Mouse (Mus musculus) liver, embryonic 14.5 days (tissue): ENCODE data around the gene Npas3. TPM values are rescaled to one million over a fixed set of nuclear protein-coding genes. Genes with fewer than 3 reads are reported as not detected.
A peak's percentile ranks its signal among the peaks of the same experiment; 100 is the strongest.
"Not testable (repeated sequence)": the region's sequence is repeated elsewhere in the genome, so short reads cannot be mapped to it uniquely, and the experiment has no call there.

Source experiments
- ATAC-seq: fragments of 200-750 bp; cut with Nextera tagmentation; 2 replicates; pipeline ENCODE4 v1.8.0; 2017; ENCODE audit warnings: moderate number of reproducible peaks, mild to moderate bottlenecking, moderate library complexity; ENCODE audit not compliant: insufficient read depth
- DNase-seq, 3 experiments: peaks; one replicate each; pipeline ENCODE4 v3.0.0-alpha.2; 2012 to 2013; ENCODE audit warnings: low read depth in 3 of 3, low spot score in 3 of 3
- H3K27ac ChIP-seq: fragments of 300-500 bp; sonication (generic); 2 replicates; pipeline ENCODE4 v1.5.1; 2014; ENCODE audit warnings: moderate library complexity, mild to moderate bottlenecking, control low read depth, inconsistent platforms
- H3K27me3 ChIP-seq: fragments of 300-500 bp; sonication (generic); 2 replicates; pipeline ENCODE4 v1.6.1; 2014; ENCODE audit warnings: mild to moderate bottlenecking, low read length, moderate library complexity; ENCODE audit not compliant: control insufficient read depth, insufficient read depth
- H3K36me3 ChIP-seq: fragments of 300-500 bp; sonication (generic); replicated peaks from 2 replicates; pipeline ENCODE4 v1.6.1; 2014; ENCODE audit warnings: low read depth; ENCODE audit not compliant: control insufficient read depth, insufficient read depth
- H3K4me1 ChIP-seq, 2 experiments: fragments of 200-500 bp in 1 of 2; fragments of 300-500 bp in 1 of 2; sonication (generic) in 1 of 2; replicated peaks; 2 replicates each; pipeline ENCODE4 v1.6.1; 2012 to 2014; ENCODE audit warnings: antibody characterized with exemption in 1 of 2, inconsistent platforms in 1 of 2, low read length in 1 of 2; ENCODE audit not compliant: control insufficient read depth in 2 of 2, insufficient read depth in 2 of 2
- H3K4me2 ChIP-seq: fragments of 300-500 bp; sonication (generic); 2 replicates; pipeline ENCODE4 v1.6.1; 2014; ENCODE audit warnings: low read depth, mild to moderate bottlenecking, control low read depth, moderate library complexity
- H3K4me3 ChIP-seq, 2 experiments: fragments of 200-500 bp in 1 of 2; fragments of 300-500 bp in 1 of 2; sonication (generic) in 1 of 2; 2 replicates each; pipeline ENCODE4 v1.5.1; 2012 to 2014; ENCODE audit warnings: low read depth in 2 of 2, low read length in 2 of 2, mild to moderate bottlenecking in 2 of 2, control low read depth in 1 of 2, inconsistent platforms in 1 of 2, moderate library complexity in 1 of 2; ENCODE audit not compliant: insufficient read depth in 1 of 2
- H3K9ac ChIP-seq: fragments of 300-500 bp; sonication (generic); replicated peaks from 2 replicates; pipeline ENCODE4 v1.6.1; 2014; ENCODE audit warnings: mild to moderate bottlenecking, control low read depth, moderate library complexity
- H3K9me3 ChIP-seq: fragments of 300-500 bp; sonication (generic); 2 replicates; pipeline ENCODE4 v1.6.1; 2016; ENCODE audit warnings: low read length, mixed read lengths; ENCODE audit not compliant: control insufficient read depth
- CTCF ChIP-seq: IDR thresholded peaks from 2 replicates; pipeline ENCODE4 v1.5.1; 2016; ENCODE audit warnings: antibody characterized with exemption, low read depth, control low read depth
- EP300 ChIP-seq: IDR thresholded peaks from 2 replicates; pipeline ENCODE4 v1.6.1; 2016; ENCODE audit warnings: antibody characterized with exemption, low read depth
- WGBS: fragments of 180-500 bp; shearing (Covaris S2); extraction: QIAGEN DNeasy Blood & Tissue Kit; methylation state at CpG from one replicate; pipeline ENCODE4 v1.1.7; 2014; ENCODE audit not compliant: insufficient replicate concordance; 5-methylcytosine and 5-hydroxymethylcytosine counted together
- polyA plus RNA-seq, 2 experiments: library from polyadenylated mRNA; depleted of rRNA in 1 of 2; stranded (reverse) in 1 of 2; unstranded in 1 of 2; fragments of >200 nt; fragmentation: Nextera tagmentation in 1 of 2; extraction: Ambion mirVana in 1 of 2; gene quantifications; 2 replicates each; pipeline versions ENCODE4 v1.2.1 to v1.2.3; 2012 to 2014

Gene Npas3
- polyA plus RNA-seq, 2 experiments = 0.08 to 0.09 TPM

DNA sequence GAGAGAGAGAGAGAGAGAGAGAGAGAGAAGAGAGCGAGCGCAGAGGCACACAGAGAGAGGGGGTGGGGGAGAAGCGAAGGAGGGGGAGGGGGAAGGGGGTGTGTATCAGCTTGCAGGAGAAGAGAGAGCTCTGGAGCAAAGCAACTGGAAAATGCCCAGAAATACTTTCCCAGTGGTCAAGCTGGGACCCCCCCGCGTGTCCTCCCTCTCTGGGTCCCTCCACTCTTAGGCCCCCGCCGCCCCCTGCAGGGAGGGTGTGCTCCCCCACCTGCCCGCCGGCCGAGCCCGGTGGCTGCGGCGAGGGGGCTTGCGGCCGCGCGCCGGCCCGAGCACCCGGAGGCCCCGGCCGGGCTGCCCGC is 3.7 kb downstream of the Npas3 start:
- H3K36me3 ChIP-seq = no peaks in the 10 kb centered on the region
- H3K9me3 ChIP-seq = no peaks in the 10 kb centered on the region
- H3K9ac ChIP-seq = no peak overlapping the region
- H3K4me2 ChIP-seq = peak overlapping the region; percentile 62
- no peaks in the 10 kb centered on the region for H3K4me1 ChIP-seq
- H3K27me3 ChIP-seq = peaks cover 84% of the 10 kb centered on the region
- H3K27ac ChIP-seq = no peak overlapping the region
- WGBS = under 1% methylated on average over 17 of the region's 23 CpGs
- H3K4me3 ChIP-seq = peak overlapping the region; percentile 13 to 54; a peak in 3 of 4 replicates
- DNase-seq (no peak), ATAC-seq (no peak)
- TF ChIP-seq CTCF (no peak), EP300 (no peak)

GRCm38 (mm10) chr12:53252572-53253422 is 4.3 kb downstream of the Npas3 start:
- WGBS = under 1% methylated on average over 78 of the region's 115 CpGs
- Histone ChIP-seq H3K27ac (no peak overlapping the region), H3K4me3 (peak overlapping the region; percentile 24 to 54), H3K4me1 (no peaks in the 10 kb centered on the region), H3K9ac (no peak overlapping the region), H3K27me3 (peaks cover 78% of the 10 kb centered on the region), H3K36me3 (no peaks in the 10 kb centered on the region), H3K4me2 (peak overlapping the region; percentile 62), H3K9me3 (no peaks in the 10 kb centered on the region)
- TF ChIP-seq EP300 (no peak), CTCF (no peak)
- DNase-seq = no peak
- no peak for ATAC-seq

DNA sequence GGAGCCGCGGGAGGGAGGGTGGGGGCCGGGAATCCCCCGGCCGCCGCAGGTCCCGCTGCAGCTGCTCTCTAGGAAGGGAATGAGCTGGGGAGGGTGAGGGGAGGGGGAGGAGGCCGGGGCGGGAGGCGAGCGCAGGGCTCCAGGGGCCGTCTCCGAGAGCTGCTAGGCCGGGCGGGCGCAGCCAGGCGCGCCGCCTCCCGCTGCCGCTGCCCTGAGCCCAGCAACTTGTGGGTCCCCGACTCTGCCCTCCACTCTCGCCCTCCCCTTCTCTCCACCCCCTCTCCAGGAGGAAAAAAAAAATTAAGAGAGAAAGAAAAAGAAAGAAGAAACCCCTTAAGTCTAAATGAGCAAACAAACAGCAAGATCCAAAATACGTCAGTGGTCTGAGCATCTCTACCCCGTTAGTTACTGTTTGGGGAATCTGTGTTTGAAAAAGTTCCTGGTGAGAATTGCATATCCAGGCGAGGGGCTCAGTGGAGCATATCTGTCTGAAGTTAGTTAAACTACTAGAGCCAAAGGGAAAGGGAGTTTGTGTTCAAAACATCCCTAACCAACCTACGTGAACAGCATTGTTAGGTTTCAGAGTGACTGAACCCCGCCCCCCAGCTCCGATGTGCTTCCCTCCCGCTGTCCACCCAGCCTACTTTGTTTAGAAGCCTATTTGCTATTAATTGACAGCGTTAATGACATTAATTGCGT is 5.1 kb downstream of the Npas3 start:
- DNase-seq (no peak), ATAC-seq (no peak)
- Histone ChIP-seq H3K9ac (no peak overlapping the region), H3K36me3 (no peaks in the 10 kb centered on the region), H3K4me2 (peak overlapping the region; percentile 62), H3K27me3 (peaks cover 70% of the 10 kb centered on the region), H3K4me1 (no peaks in the 10 kb centered on the region), H3K27ac (no peak overlapping the region), H3K9me3 (no peaks in the 10 kb centered on the region), H3K4me3 (peak overlapping the region; percentile 39 to 54; a peak in 3 of 4 replicates)
- no peak for TF ChIP-seq EP300
- no peak for TF ChIP-seq CTCF
- 0% methylated on average over 22 of the region's 32 CpGs for WGBS

GRCm38 (mm10) chr12:53254160-53254480 is 5.6 kb downstream of the Npas3 start:
- 5% methylated on average over 6 of the region's 6 CpGs for WGBS
- ATAC-seq (no peak), DNase-seq (no peak)
- H3K4me2 ChIP-seq = no peak overlapping the region; the same call in 1 of the 2 replicates
- no peak overlapping the region for H3K9ac ChIP-seq
- TF ChIP-seq CTCF (no peak), EP300 (no peak)
- no peaks in the 10 kb centered on the region for H3K36me3 ChIP-seq
- peaks cover 65% of the 10 kb centered on the region for H3K27me3 ChIP-seq
- no peaks in the 10 kb centered on the region for H3K4me1 ChIP-seq
- H3K27ac ChIP-seq = no peak overlapping the region
- H3K9me3 ChIP-seq = no peaks in the 10 kb centered on the region
- H3K4me3 ChIP-seq = 0 out of 4 replicates have a peak overlapping the region, but pooled peaks of 1 of the 2 experiments have one; percentile 54

GRCm38 (mm10) chr12:53274502-53274901 is 26.0 kb downstream of the Npas3 start:
- ATAC-seq, DNase-seq, H3K9me3 ChIP-seq, H3K27ac ChIP-seq, H3K9ac ChIP-seq, H3K27me3 ChIP-seq, H3K4me2 ChIP-seq, H3K4me3 ChIP-seq, H3K4me1 ChIP-seq, H3K36me3 ChIP-seq: not testable (repeated sequence)
